Mouse (Mus musculus) heart, embryonic 15.5 days (tissue): ENCODE measurements at regions not wholly inside any gene's neighbourhood (a gene's known extent, or its start where the extent isn't known, plus 50 kb on each side); places are given as distances from the start of the nearest gene placed in this dataset.
"Not testable (repeated sequence)": the region's sequence is repeated elsewhere in the genome, so short reads cannot be mapped to it uniquely, and the experiment has no call there.

Experiments used
- ATAC-seq: fragments of 200-750 bp; cut with Nextera tagmentation; replicated peaks from 2 replicates; pipeline ENCODE4 v1.8.0; 2017; ENCODE audit warnings: low read depth, moderate TSS enrichment; ENCODE audit not compliant: insufficient number of reproducible peaks, insufficient read depth, low FRiP score
- H3K27ac ChIP-seq: fragments of 300-500 bp; sonication (generic); 2 replicates; pipeline ENCODE4 v1.5.1; 2015; ENCODE audit warnings: mild to moderate bottlenecking, inconsistent platforms
- H3K27me3 ChIP-seq: fragments of 300-500 bp; sonication (generic); 2 replicates; pipeline ENCODE4 v1.6.1; 2015; ENCODE audit warnings: inconsistent platforms
- H3K36me3 ChIP-seq: fragments of 300-500 bp; sonication (generic); 2 replicates; pipeline ENCODE4 v1.6.1; 2015; ENCODE audit warnings: mild to moderate bottlenecking, inconsistent platforms
- H3K4me1 ChIP-seq: fragments of 300-500 bp; sonication (generic); replicated peaks from 2 replicates; pipeline ENCODE4 v1.6.1; 2015; ENCODE audit warnings: inconsistent platforms
- H3K4me2 ChIP-seq: fragments of 300-500 bp; sonication (generic); 2 replicates; pipeline ENCODE4 v1.6.1; 2015; ENCODE audit warnings: inconsistent platforms, mild to moderate bottlenecking, moderate library complexity
- H3K4me3 ChIP-seq: fragments of 300-500 bp; sonication (generic); 2 replicates; pipeline ENCODE4 v1.5.1; 2015; ENCODE audit warnings: mild to moderate bottlenecking, inconsistent platforms
- H3K9ac ChIP-seq: fragments of 300-500 bp; sonication (generic); 2 replicates; pipeline ENCODE4 v1.6.1; 2015; ENCODE audit warnings: mild to moderate bottlenecking, inconsistent platforms
- H3K9me3 ChIP-seq: fragments of 300-500 bp; sonication (generic); replicated peaks from 2 replicates; pipeline ENCODE4 v1.6.1; 2016; ENCODE audit warnings: inconsistent platforms
- WGBS: fragments of 180-500 bp; shearing (Covaris S2); methylation state at CpG from one replicate; pipeline ENCODE4 v1.1.7; 2015; ENCODE audit warnings: mixed read lengths; 5-methylcytosine and 5-hydroxymethylcytosine counted together

DNA sequence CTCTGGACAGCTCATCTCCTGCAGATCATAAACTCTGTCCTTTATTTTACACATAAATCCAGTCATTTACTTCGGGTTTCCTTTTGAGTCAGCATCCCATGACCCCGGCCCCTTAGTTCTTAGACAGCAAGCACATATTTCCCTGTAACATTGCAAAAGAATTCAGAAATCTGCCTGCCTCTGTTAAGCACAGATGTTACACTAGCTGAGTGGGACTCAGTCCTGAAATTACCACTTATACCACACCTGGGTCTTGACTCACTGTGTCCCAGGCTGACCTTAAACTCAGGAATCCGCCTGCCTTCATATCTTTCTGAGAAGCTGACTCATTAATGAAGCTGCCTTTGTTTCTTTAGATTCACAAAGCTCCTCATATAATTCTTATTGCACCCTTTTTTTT is 139.9 kb downstream of the Sptssa start:
- no peak for ATAC-seq
- H3K9me3 ChIP-seq: no peaks in the 10 kb centered on the region
- no peaks in the 10 kb centered on the region for H3K36me3 ChIP-seq
- 62% methylated on average over 3 of the region's 3 CpGs for WGBS
- no peak overlapping the region for H3K9ac ChIP-seq
- no peak overlapping the region for H3K4me2 ChIP-seq
- no peak overlapping the region for H3K27ac ChIP-seq
- peaks cover 10% of the 10 kb centered on the region for H3K4me1 ChIP-seq
- no peaks in the 10 kb centered on the region for H3K27me3 ChIP-seq
- H3K4me3 ChIP-seq: no peak overlapping the region

DNA sequence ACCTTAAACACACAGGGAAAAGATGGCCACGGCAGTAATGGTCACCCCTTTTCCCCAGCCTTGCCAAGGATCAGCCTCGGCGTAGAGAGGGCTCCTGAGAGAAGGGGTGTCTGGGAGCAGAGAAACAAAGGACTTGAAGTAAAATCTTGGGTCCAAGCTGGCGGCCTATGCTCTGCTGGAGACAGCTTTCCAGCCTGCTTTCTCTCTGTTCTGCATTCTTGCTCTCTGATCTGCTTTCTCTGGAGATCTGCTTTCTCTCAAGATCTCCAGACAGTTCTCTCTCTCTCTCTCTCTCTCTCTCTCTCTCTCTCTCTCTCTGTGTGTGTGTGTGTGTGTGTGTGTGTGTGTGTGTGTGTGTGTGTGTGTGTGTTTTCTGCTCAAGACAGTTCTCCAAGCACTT is 140.3 kb downstream of the Sptssa start:
- peak overlapping the region; percentile 49; the same call in 1 of the 2 replicates for H3K27ac ChIP-seq
- ATAC-seq, H3K4me2 ChIP-seq, H3K9me3 ChIP-seq, H3K9ac ChIP-seq, H3K4me1 ChIP-seq, H3K36me3 ChIP-seq, H3K27me3 ChIP-seq, H3K4me3 ChIP-seq: not testable (repeated sequence)
- 52% methylated on average over 4 of the region's 4 CpGs for WGBS

DNA sequence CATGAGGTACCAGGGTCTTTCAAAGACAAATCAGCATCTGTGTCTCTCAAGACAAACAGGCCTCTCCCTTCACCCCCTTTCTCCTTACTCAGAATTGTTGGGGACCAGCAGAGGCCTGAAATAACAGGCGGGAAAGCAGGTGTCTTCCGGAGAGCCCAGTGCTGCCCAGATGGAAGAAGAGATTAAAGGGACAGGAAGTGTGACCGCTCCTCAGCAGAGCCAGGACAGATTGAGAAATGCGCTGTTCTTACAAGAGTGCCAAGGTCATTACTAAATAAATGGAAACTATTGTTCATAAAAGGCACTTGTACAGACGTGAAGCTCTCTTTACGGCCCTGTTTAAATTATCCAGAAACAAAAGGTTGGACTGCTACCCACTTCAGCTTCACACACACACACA is 146.5 kb downstream of the Sptssa start:
- no peaks in the 10 kb centered on the region for H3K9me3 ChIP-seq
- H3K4me3 ChIP-seq: no peak overlapping the region
- 58% methylated on average over 6 of the region's 6 CpGs for WGBS
- no peak for ATAC-seq
- no peak overlapping the region for H3K27ac ChIP-seq
- H3K36me3 ChIP-seq: no peaks in the 10 kb centered on the region
- no peak overlapping the region for H3K9ac ChIP-seq
- H3K4me1 ChIP-seq: no peaks in the 10 kb centered on the region
- H3K4me2 ChIP-seq: no peak overlapping the region
- no peaks in the 10 kb centered on the region for H3K27me3 ChIP-seq

DNA sequence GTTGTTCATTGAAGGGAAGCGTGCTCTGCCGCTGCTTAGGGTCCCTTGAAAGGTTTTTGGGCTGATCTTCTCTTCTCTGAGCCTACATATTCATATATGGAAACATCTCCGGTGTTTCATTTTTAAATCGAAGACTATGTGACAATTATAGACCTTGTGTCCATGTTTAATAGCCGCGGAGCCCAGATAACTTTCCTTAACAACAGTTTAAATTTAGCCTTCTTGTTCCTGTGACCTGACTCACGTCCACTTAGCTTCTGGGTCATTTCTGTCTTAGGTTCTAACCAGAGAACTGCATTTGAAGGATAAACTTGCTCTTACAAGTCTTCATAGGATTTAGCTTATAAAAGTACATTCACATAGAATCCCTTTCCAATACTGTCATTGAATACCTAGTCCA is 153.6 kb downstream of the Sptssa start:
- no peak overlapping the region for H3K4me3 ChIP-seq
- ATAC-seq: no peak
- H3K4me2 ChIP-seq: peak overlapping the region; percentile 6; the same call in 1 of the 2 replicates
- no peaks in the 10 kb centered on the region for H3K27me3 ChIP-seq
- no peaks in the 10 kb centered on the region for H3K36me3 ChIP-seq
- no peak overlapping the region for H3K9ac ChIP-seq
- no peaks in the 10 kb centered on the region for H3K9me3 ChIP-seq
- 52% methylated on average over 7 of the region's 7 CpGs for WGBS
- H3K4me1 ChIP-seq: peaks cover 16% of the 10 kb centered on the region
- H3K27ac ChIP-seq: peak overlapping the region; percentile 85

DNA sequence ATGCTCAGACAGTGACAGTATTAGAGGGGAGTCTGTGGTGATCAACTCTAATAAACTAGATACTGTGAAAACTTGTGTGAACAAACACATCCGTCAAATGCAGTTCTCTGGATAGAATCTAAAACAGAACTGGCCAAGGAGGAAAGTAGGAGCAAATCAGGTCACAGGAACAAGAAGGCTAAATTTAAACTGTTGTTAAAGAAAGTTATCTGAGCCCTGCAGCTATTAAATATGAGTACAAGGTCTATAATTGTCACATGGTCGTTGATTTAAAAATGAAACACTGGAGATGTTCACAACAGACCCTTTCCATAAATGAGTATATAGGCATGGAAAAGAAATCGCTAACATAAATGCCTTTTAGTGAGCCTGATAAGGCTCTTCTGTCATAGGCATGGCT is 156.4 kb downstream of the Sptssa start:
- Histone ChIP-seq H3K4me1 (peaks cover 16% of the 10 kb centered on the region), H3K27me3 (no peaks in the 10 kb centered on the region), H3K9ac (no peak overlapping the region), H3K4me3 (no peak overlapping the region), H3K9me3 (no peaks in the 10 kb centered on the region), H3K4me2 (no peak overlapping the region), H3K36me3 (no peaks in the 10 kb centered on the region), H3K27ac (peak overlapping the region; percentile 45; the same call in 1 of the 2 replicates)
- ATAC-seq: no peak
- WGBS: 37% methylated on average over 3 of the region's 3 CpGs

DNA sequence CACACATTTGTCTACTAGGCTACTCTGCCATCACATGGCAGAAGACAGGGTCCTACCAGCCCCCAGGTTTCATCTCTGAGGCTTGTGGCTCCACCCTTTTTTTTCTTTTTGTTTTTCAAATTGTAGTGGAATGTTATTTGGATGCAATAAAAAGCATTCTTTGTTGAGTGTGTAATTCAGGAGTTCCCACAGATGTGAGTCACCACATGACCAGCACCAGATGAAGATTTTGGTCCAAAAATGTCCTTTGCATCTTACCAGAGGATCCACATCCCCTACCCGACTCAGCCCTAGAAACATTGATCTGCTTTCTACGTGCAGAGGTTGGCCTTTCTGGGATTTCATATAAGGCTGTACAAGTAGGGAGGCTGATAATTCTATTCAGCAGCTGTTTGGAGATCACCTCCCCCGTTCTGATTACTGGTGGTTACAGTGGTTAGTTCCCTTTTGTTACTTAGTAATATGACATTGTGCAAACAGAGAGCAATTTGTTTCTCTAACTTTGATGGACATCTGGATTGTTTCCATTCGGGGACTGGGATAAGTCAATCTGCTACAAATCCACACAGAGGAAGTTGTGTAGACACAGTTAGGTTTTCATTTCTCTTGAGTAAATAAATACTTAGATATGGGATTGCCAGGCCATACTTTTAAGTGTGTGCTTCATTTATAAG is 160.5 kb downstream of the Sptssa start:
- Histone ChIP-seq H3K27ac (peak overlapping the region; percentile 0; the same call in 1 of the 2 replicates), H3K4me1 (peaks cover 5% of the 10 kb centered on the region; the same call in 1 of the 2 replicates), H3K27me3 (peaks cover 6% of the 10 kb centered on the region; the same call in 1 of the 2 replicates), H3K4me3 (no peak overlapping the region), H3K9ac (no peak overlapping the region), H3K36me3 (no peaks in the 10 kb centered on the region), H3K9me3 (no peaks in the 10 kb centered on the region), H3K4me2 (no peak overlapping the region)
- WGBS: 56% methylated on average over 4 of the region's 4 CpGs
- ATAC-seq: no peak

DNA sequence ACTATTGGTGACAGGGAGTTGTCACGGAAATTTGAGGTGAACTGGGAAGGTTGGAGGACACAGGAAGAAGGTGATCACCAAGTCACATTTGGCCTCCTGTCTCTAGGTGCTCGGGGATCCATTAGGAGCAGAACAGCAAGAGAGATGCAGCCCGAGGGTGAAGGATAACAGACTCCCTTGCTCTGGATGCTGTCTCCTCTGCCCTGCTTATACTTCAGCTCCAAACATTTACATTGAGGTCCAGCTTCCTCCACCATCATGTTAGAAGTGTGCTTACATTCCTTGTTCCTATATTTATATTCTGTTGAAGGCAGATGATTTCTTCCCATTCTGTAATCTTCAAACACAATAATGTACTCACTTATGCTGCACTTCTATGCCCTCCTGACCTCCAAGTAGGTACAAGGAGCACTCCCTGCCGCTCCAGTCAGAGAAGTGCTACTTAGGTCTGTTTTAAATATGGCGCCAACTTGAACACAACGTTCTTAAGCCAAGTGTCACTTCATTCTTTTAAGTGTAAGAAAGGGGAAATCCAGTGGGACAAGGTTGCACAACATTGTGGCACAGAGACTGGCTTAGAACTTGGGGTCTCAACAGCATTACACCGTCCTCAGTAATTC is 161.5 kb downstream of the Sptssa start:
- no peak overlapping the region for H3K4me2 ChIP-seq
- no peak overlapping the region for H3K27ac ChIP-seq
- WGBS: 76% methylated on average over 7 of the region's 7 CpGs
- ATAC-seq: no peak
- H3K36me3 ChIP-seq: no peaks in the 10 kb centered on the region
- no peaks in the 10 kb centered on the region for H3K9me3 ChIP-seq
- peaks cover 10% of the 10 kb centered on the region for H3K27me3 ChIP-seq
- no peak overlapping the region for H3K4me3 ChIP-seq
- peaks cover 5% of the 10 kb centered on the region; the same call in 1 of the 2 replicates for H3K4me1 ChIP-seq
- no peak overlapping the region for H3K9ac ChIP-seq

DNA sequence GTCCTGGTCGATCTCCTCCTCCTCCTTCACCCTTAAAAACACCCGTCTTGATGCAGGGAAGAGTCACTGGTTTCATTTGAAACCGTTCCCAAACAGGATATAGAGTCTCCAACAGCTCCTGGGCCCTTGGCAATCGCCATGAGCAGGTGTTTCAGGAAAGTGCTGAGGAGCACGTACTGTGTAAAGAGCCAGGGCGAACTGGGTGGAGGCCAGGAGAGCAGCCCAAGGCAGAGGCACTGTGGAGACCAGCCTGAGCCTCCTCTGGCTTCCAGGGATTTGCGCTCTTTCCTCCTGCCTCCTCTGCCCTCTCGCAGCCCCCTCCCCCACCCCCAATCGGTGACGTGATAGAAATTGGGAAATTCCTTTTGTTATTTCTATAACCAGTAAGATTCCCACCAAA is 163.6 kb downstream of the Sptssa start:
- Histone ChIP-seq H3K4me3 (no peak overlapping the region), H3K36me3 (no peaks in the 10 kb centered on the region), H3K9ac (no peak overlapping the region), H3K4me2 (no peak overlapping the region), H3K27me3 (peaks cover 10% of the 10 kb centered on the region), H3K27ac (no peak overlapping the region), H3K9me3 (no peaks in the 10 kb centered on the region), H3K4me1 (peaks cover 5% of the 10 kb centered on the region; the same call in 1 of the 2 replicates)
- no peak for ATAC-seq
- WGBS: 49% methylated on average over 10 of the region's 10 CpGs

DNA sequence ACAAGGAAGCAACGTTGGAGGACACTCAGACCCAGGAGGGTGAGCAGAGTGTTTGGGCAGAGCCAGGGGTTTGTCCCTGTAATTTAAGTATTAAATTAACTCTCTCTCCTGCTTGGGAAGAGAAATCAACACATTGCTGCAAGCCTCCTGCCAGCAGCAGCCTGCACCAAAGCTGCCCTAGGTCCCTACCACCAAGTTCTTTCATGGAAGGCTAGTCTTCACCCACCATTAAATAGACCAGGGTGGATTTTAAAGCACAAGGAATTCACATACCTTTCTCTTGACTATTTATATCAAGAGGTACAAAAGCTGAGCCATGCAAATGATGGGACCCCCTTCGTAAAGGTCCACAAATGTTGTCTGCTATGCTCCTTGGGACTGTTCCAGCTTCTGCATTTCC is 165.9 kb downstream of the Sptssa start:
- Histone ChIP-seq H3K36me3 (no peaks in the 10 kb centered on the region), H3K4me1 (peaks cover 5% of the 10 kb centered on the region; the same call in 1 of the 2 replicates), H3K4me3 (no peak overlapping the region), H3K27me3 (peaks cover 10% of the 10 kb centered on the region), H3K4me2 (no peak overlapping the region), H3K27ac (no peak overlapping the region), H3K9ac (no peak overlapping the region), H3K9me3 (no peaks in the 10 kb centered on the region)
- ATAC-seq: no peak
- 78% methylated on average over 2 of the region's 2 CpGs for WGBS

DNA sequence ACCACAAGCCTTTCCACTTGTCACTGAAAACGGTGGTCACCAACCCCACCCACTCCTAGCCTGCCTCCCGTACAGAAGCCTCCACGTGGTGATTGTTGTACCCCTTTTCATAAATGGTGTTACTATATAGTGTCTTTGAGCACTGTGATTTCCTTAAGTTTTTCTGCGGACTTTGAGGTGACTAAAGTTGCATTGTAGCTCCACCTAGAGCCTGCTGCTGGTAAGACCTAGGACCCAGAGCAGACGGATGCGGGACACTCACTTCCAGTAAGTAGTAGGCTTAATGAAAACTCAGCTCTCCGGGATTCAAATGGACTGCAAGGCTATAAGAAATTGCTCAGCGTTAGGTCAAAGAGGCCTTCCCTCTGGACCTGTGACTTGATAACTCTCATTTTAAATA is 166.7 kb downstream of the Sptssa start:
- no peak overlapping the region for H3K27ac ChIP-seq
- ATAC-seq: peak; percentile 76
- H3K4me1 ChIP-seq: peaks cover 5% of the 10 kb centered on the region; the same call in 1 of the 2 replicates
- no peaks in the 10 kb centered on the region for H3K9me3 ChIP-seq
- H3K27me3 ChIP-seq: peaks cover 10% of the 10 kb centered on the region
- no peak overlapping the region for H3K9ac ChIP-seq
- 2% methylated on average over 8 of the region's 8 CpGs for WGBS
- peak overlapping the region; percentile 14; the same call in 1 of the 2 replicates for H3K4me2 ChIP-seq
- no peaks in the 10 kb centered on the region for H3K36me3 ChIP-seq
- H3K4me3 ChIP-seq: no peak overlapping the region

DNA sequence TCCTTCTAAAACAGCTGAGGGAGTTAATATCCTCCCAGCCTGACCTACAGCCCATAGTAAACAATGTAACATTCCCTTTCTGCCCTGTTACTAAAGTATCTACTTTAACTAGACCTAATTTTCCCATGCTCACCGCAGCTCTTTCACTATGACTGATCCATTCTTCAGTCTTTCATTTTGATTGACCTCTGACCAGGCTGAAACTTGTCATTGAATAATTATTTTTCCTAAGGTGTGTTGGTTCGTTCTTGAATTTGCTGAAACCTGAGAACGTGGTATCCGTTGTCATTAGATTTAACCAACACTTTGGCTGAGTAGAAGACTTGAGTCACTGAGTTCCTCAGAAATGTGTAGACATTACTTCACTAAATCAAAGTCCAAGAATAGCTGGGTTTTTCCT is 168.7 kb downstream of the Sptssa start:
- H3K4me1 ChIP-seq: peaks cover 3% of the 10 kb centered on the region; the same call in 1 of the 2 replicates
- no peaks in the 10 kb centered on the region for H3K36me3 ChIP-seq
- H3K4me2 ChIP-seq: no peak overlapping the region
- no peak overlapping the region for H3K27ac ChIP-seq
- ATAC-seq: no peak
- no peaks in the 10 kb centered on the region for H3K9me3 ChIP-seq
- WGBS: 78% methylated on average over 4 of the region's 4 CpGs
- H3K4me3 ChIP-seq: no peak overlapping the region
- peaks cover 10% of the 10 kb centered on the region for H3K27me3 ChIP-seq
- no peak overlapping the region for H3K9ac ChIP-seq

DNA sequence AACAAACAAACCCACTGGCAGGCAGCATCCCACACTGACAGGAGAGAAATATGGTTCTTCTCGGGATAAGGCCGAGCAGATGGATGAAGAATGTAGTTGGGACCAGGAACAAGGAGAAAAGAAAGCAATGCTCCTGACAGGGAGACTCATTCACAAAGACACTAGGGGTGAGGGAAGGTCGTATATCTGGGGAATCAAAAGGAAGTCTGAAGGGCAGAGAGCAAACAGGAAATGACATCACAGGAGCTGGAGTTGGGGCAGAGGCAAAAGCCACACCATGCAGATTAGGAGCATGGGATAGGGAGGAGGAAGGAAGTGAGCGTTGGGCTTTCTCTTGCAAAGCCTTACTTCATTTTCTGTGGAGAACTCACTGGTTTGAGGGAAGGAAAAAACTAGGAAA is 174.4 kb downstream of the Sptssa start:
- H3K4me2 ChIP-seq: no peak overlapping the region
- H3K9me3 ChIP-seq: no peaks in the 10 kb centered on the region
- no peak overlapping the region for H3K4me3 ChIP-seq
- ATAC-seq: no peak
- no peaks in the 10 kb centered on the region for H3K36me3 ChIP-seq
- H3K4me1 ChIP-seq: no peaks in the 10 kb centered on the region
- no peak overlapping the region for H3K9ac ChIP-seq
- no peaks in the 10 kb centered on the region for H3K27me3 ChIP-seq
- WGBS: 51% methylated on average over 4 of the region's 4 CpGs
- H3K27ac ChIP-seq: 0 out of 2 replicates have a peak overlapping the region, but pooled peaks have one; percentile 4
